Mouse (Mus musculus) cerebellum, adult 2 months (tissue): ENCODE measurements around the gene Psmc6.
A peak's percentile ranks its signal among the peaks of the same experiment; 100 is the strongest.

Experiments used
- CTCF ChIP-seq: fragments of 200-500 bp; IDR thresholded peaks from 2 replicates; pipeline ENCODE4 v1.5.1; 2011; ENCODE audit warnings: low read depth, mild to moderate bottlenecking, control low read depth, low read length, moderate library complexity, borderline replicate concordance; ENCODE audit not compliant: insufficient read depth
- POLR2A ChIP-seq: fragments of 200-500 bp; IDR thresholded peaks from 2 replicates; pipeline ENCODE4 v1.6.1; 2011; ENCODE audit warnings: low read length, control low read depth, borderline replicate concordance; ENCODE audit not compliant: insufficient read depth

DNA sequence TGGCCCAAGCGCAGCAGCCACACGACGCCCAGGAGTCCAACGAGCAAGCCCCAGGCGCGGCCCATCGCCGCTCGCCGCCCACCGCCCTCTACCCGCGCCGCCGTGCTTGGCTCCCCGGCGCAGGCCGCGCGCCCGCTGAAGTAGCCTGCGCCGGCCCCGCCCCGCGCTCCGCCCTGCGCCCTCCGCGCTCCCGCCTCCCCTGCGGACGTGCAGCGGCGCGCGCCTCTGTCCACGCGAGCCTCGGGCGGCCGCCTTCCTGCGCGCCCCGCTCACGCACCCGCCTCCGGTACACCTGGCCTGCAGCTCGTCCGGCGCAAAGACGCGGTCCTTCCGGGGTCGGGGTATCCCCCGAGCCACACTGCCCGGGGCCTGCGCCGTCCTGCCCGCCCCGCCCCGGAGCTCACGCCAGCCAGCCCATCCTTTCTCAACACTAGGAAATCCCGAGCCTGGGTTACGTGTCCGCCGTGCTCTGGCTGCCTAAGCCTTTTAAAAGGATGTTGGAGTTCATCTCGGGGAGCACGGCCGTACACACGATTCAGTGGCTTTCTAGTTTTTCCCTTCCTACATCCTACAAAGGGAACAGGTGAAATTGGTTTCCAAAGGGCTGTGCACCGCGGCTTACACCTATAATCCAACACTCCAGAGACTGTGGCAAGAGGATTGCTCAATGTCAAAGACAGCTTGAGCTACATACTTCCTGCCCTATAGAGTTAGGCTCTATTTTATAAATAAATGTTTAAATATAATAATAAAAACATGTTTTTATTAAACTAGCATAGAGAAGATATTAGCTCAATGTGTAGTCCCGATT is 11.0 kb upstream of the Psmc6 start, which contains the start of gene Ero1l:
- TF ChIP-seq CTCF (no peak), POLR2A (peak; percentile 86)
